Mouse (Mus musculus) liver, embryonic 13.5 days (tissue): ENCODE results near the gene Abcf3. TPM values are rescaled to one million over a fixed set of nuclear protein-coding genes. Genes with fewer than 3 reads are reported as not detected.

Source experiments
- ATAC-seq: fragments of 200-750 bp; cut with Nextera tagmentation; 2 replicates; pipeline ENCODE4 v1.8.0; 2017; ENCODE audit warnings: low read depth, mild to moderate bottlenecking, moderate number of reproducible peaks, moderate library complexity
- DNase-seq: peaks from one replicate; pipeline ENCODE4 v3.0.0; 2022
- H3K27ac ChIP-seq: fragments of 300-500 bp; sonication (generic); 2 replicates; pipeline ENCODE4 v1.5.1; 2015; ENCODE audit warnings: moderate library complexity, mild to moderate bottlenecking, inconsistent platforms
- H3K27me3 ChIP-seq: fragments of 300-500 bp; sonication (generic); 2 replicates; pipeline ENCODE4 v1.6.1; 2015; ENCODE audit warnings: mild to moderate bottlenecking, inconsistent platforms
- H3K36me3 ChIP-seq: fragments of 300-500 bp; sonication (generic); 2 replicates; pipeline ENCODE4 v1.6.1; 2015; ENCODE audit warnings: mild to moderate bottlenecking, inconsistent platforms
- H3K4me1 ChIP-seq: fragments of 300-500 bp; sonication (generic); replicated peaks from 2 replicates; pipeline ENCODE4 v1.6.1; 2015; ENCODE audit warnings: inconsistent platforms
- H3K4me2 ChIP-seq: fragments of 300-500 bp; sonication (generic); 2 replicates; pipeline ENCODE4 v1.6.1; 2015; ENCODE audit warnings: inconsistent platforms, mild to moderate bottlenecking, moderate library complexity
- H3K4me3 ChIP-seq: fragments of 300-500 bp; sonication (generic); replicated peaks from 2 replicates; pipeline ENCODE4 v1.5.1; 2015; ENCODE audit warnings: mild to moderate bottlenecking, inconsistent platforms
- H3K9ac ChIP-seq: fragments of 300-500 bp; sonication (generic); 2 replicates; pipeline ENCODE4 v1.6.1; 2015; ENCODE audit warnings: mild to moderate bottlenecking, inconsistent platforms
- H3K9me3 ChIP-seq: fragments of 300-500 bp; sonication (generic); replicated peaks from 2 replicates; pipeline ENCODE4 v1.6.1; 2016; ENCODE audit warnings: inconsistent platforms
- WGBS: fragments of 180-500 bp; shearing (Covaris S2); methylation state at CpG from one replicate; pipeline ENCODE4 v1.1.7; 2015; ENCODE audit not compliant: insufficient replicate concordance; 5-methylcytosine and 5-hydroxymethylcytosine counted together
- microRNA counts: library from miRNA; unstranded; fragments of <30 nt; microRNA quantifications from one replicate; lab custom pipeline; 2016
- microRNA-seq: library from miRNA; unstranded; fragments of <30 nt; microRNA quantifications from one replicate; pipeline ENCODE4, GENCODE M21; 2016
- polyA plus RNA-seq: library from polyadenylated mRNA; unstranded; fragments of >200 nt; fragmentation: Nextera tagmentation; extraction: Ambion mirVana; gene quantifications from 2 replicates; pipeline ENCODE4 v1.2.1, GENCODE M21; 2015

Gene Abcf3
- polyA plus RNA-seq, 1 experiment from 2014 or later, result 27.0 TPM

DNA sequence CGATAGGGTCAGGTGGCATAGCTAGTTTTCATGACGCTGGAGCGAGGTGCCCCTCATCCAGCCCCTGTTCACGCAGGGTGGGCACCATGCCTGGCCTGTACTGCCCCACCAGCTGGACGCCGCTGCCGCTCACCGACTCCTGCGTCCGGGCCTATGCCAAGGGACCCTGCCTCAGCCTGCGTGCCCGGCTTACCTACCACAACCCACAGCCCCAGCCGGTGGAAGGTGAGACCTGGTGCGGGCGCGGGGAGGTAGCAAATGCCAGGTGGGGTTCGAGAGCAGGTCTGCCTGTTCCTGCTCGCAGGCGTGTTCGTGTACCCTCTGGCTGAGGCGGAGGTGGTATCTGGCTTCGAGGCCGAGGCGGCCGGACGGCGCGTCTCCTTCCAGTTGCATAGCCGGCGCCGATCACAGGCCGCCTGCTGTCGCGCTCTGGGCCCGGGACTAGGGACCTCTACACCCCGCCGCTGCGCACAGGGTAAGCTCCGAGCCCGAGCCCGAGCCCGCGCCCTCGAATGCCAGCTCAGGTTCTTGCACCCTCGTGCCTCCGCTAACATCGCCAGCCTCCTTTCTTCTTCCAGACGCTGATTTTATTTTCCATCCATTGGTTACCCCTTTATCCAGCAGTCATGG lies 42.8 kb downstream of the Abcf3 start:
- Histone ChIP-seq H3K4me3 (peak overlapping the region; percentile 50), H3K4me2 (peak overlapping the region; percentile 71), H3K27me3 (peaks cover 80% of the 10 kb centered on the region), H3K27ac (no peak overlapping the region), H3K9ac (no peak overlapping the region), H3K36me3 (no peaks in the 10 kb centered on the region), H3K4me1 (peaks cover 50% of the 10 kb centered on the region), H3K9me3 (no peaks in the 10 kb centered on the region)
- WGBS, result 7% methylated on average over 48 of the region's 48 CpGs
- no peak for DNase-seq
- no peak for ATAC-seq

DNA sequence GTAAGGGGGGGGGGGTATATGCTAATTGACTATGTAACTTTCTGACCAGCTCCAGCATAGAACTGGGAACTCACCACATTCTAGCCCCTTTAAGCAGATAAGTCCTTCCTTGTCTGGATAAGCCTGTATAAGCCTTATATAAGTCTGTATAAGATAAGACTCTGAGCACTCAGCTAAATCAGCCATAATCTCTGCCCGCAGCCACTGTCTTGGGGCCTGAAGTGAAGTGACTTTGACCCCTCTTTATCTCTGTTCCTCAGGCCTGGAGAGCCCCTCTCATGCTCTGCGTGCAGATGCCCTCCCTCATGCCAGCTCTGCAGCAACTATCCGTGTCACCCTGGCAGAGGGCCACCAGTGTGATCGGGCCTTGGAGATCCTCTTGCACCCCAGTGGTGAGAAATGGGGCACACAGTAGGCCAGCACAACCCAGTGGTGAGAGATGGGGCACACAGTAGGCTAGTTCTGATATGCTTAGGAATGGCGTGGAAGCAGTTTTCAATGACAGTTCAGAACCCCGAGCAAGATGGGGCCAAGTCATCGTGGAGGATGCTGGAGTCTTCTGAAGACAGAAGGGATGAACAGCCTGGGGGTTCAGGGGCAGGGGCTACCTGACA lies 46.8 kb downstream of the Abcf3 start:
- DNase-seq (peak; percentile 71), ATAC-seq (peak; percentile 90)
- peaks cover 47% of the 10 kb centered on the region for H3K27me3 ChIP-seq
- peak overlapping the region; percentile 30; the same call in 1 of the 2 replicates for H3K9ac ChIP-seq
- peak overlapping the region; percentile 50 for H3K4me2 ChIP-seq
- H3K9me3 ChIP-seq, result no peaks in the 10 kb centered on the region
- peaks cover 54% of the 10 kb centered on the region for H3K4me1 ChIP-seq
- no peak overlapping the region for H3K4me3 ChIP-seq
- H3K36me3 ChIP-seq, result no peaks in the 10 kb centered on the region
- 29% methylated on average over 7 of the region's 7 CpGs for WGBS
- H3K27ac ChIP-seq, result peak overlapping the region; percentile 35; the same call in 1 of the 2 replicates

DNA sequence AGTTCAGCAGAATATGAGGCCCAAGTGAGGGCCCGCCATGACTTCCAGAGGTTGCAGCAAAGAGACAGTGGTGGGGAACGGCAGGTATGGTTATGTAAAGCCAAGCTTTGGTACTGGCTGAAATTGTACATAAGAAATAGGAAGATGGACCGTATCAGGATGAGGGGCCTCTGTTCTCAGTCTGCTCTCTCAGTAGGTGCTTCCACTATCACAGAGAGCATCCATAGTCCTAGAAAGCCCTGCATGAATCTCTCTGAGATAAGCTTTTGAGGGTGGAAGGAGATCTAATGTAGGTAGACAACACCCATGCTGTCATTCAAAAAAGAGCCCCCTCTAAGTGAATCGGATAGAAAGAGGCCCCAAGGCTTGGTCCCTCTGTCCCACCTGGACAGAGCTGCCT lies 47.4 kb downstream of the Abcf3 start:
- WGBS, result 41% methylated on average over 4 of the region's 4 CpGs
- Histone ChIP-seq H3K36me3 (no peaks in the 10 kb centered on the region), H3K4me3 (no peak overlapping the region), H3K4me2 (peak overlapping the region; percentile 50), H3K27me3 (peaks cover 42% of the 10 kb centered on the region), H3K4me1 (peaks cover 48% of the 10 kb centered on the region), H3K27ac (peak overlapping the region; percentile 35; the same call in 1 of the 2 replicates), H3K9me3 (no peaks in the 10 kb centered on the region), H3K9ac (peak overlapping the region; percentile 30; the same call in 1 of the 2 replicates)
- DNase-seq (no peak), ATAC-seq (peak; percentile 51)

DNA sequence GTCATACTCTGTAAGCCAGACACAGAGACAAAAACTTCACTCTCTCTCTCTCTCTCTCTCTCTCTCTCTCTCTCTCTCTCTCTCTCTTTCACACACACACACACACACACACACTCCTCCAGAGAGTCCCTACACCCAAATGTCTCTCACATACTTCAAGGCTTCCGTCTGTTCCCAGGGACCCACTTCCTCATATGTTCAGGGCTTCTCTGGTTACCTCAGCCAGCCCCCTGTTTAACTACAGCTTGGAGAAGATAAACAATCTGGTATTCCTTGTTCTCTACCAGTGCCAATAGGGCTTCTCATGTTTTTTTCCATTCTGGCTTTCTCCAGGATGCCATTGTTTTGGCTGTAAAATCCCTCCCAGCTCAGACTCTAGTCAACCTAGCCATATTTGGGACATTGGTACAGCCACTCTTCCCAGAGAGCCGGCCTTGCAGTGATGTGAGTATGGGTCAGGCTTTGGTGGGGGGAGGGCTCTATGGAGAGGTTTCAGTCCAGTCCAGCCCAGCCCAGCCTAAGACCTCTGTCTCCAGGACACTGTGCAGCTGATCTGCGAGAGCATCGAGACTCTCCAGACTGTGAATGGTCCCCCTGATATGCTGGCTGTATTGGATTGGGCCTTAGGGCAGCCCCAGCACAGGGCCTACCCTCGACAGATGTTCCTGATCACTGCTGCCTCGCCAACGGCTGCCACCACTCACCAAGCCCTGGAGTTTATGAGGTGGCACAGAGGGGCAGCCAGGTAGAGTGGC lies 48.5 kb downstream of the Abcf3 start:
- Histone ChIP-seq H3K4me3 (no peak overlapping the region), H3K9me3 (no peaks in the 10 kb centered on the region), H3K4me2 (no peak overlapping the region), H3K27me3 (peaks cover 31% of the 10 kb centered on the region), H3K4me1 (peaks cover 41% of the 10 kb centered on the region), H3K9ac (no peak overlapping the region), H3K27ac (no peak overlapping the region), H3K36me3 (no peaks in the 10 kb centered on the region)
- no peak for DNase-seq
- peak; percentile 24 for ATAC-seq
- WGBS, result 55% methylated on average over 7 of the region's 7 CpGs

DNA sequence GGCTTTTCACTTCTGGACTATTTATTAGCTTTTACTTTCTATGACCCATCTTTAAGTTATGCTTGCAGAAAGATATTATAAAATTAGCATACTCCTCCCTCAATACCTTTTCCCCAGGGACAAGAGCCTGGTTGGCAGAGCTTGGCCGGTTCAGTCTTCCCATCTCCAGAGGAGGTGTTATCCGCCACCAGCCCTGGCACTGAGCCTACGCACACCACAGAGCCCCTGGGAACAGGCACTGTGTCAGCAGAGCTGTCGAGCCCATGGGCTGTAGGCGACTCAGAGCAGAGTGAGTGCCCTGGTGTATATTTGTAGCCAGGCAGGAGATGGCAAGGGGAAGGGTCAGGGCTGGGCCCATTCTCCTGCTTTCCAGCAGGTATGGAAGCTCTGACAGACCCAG lies 52.1 kb downstream of the Abcf3 start:
- 67% methylated on average over 5 of the region's 5 CpGs for WGBS
- DNase-seq (no peak), ATAC-seq (no peak)
- Histone ChIP-seq H3K4me3 (no peak overlapping the region), H3K4me2 (no peak overlapping the region), H3K36me3 (peaks cover 14% of the 10 kb centered on the region), H3K27ac (no peak overlapping the region), H3K9ac (no peak overlapping the region), H3K27me3 (peaks cover 3% of the 10 kb centered on the region; the same call in 1 of the 2 replicates), H3K4me1 (peaks cover 20% of the 10 kb centered on the region), H3K9me3 (no peaks in the 10 kb centered on the region)

DNA sequence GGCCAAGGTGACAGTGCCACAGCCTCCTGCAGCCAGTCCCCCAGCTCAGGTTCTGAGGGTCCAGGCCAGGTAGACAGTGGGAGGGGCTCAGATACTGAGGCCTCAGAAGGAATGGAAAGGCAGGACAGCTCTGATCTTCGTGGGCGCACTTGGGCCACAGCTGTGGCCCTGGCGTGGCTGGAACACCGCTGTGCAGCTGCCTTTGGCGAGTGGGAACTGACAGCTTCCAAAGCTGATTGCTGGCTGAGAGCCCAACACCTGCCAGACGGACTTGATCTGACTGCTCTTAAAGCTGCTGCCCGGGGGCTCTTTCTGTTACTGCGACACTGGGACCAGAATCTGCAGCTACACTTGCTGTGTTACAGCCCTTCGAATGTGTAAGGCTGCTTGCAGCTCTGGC lies 56.3 kb downstream of the Abcf3 start:
- no peak overlapping the region for H3K27ac ChIP-seq
- DNase-seq, result no peak
- WGBS, result 74% methylated on average over 9 of the region's 9 CpGs

DNA sequence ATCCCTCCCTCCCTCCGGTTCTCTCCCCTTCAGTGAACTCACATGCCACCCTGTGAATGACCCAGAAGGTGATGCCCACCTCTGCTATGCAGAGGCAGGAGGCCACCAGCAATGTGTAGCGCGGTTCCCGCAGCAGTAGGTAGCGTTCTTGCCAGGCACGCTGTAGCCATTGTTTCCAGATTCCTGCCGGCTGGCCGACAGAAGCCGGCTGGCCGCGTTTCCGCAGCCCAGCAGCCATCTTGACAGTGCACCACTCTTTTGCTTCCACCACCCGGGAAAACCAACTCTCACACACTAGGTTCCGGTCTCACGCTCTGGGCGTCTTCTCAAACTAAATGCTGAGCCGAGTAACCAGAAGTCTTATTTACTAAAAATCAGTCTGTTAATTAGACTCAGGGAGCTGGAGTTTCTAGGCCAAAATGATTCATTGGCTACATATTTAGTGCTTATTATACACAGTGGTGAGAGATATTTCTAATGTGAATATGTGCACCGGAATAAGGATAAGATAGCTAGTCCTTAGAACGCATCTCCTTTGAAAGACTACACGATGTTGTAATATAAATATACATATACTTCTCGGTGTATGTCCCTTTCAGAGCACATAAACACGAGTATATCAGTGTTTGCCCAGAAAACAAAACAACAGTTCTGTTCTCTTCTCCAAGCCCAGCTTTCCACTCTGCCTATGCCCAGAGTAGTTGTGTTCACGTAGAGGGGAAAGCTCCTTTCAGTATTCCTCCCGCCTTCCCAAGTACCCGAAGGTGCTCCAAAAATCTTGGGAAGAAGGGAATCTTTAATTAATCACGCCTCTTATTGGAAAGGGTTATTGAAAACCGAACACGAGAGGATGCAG lies 62.4 kb downstream of the Abcf3 start:
- Histone ChIP-seq H3K4me1 (peaks cover 35% of the 10 kb centered on the region), H3K9ac (peak overlapping the region; percentile 82), H3K4me2 (peak overlapping the region; percentile 92), H3K36me3 (peaks cover 37% of the 10 kb centered on the region), H3K27ac (peak overlapping the region; percentile 80), H3K4me3 (peak overlapping the region; percentile 78), H3K27me3 (no peaks in the 10 kb centered on the region), H3K9me3 (no peaks in the 10 kb centered on the region)
- DNase-seq, result peak; percentile 71
- WGBS, result under 1% methylated on average over 28 of the region's 28 CpGs
- peak; percentile 45 for ATAC-seq

More for the DNA sequence above, 56.3 kb downstream of the Abcf3 start:
- ATAC-seq, result no peak
- Histone ChIP-seq H3K9ac (no peak overlapping the region), H3K4me2 (no peak overlapping the region), H3K9me3 (no peaks in the 10 kb centered on the region), H3K4me3 (no peak overlapping the region), H3K4me1 (peaks cover 12% of the 10 kb centered on the region), H3K27me3 (peaks cover 3% of the 10 kb centered on the region; the same call in 1 of the 2 replicates), H3K36me3 (peaks cover 50% of the 10 kb centered on the region)

MicroRNAs within 50 kb of the gene (microRNA counts, 519-probe panel; counts per million panel counts)
- 4,597 counts per million, percentile 43 among the panel's probes with 10 or more counts for microRNA mmu-miR-1224 (lab: Ali Mortazavi, UCI)

Small RNA genes lying within 50 kb of the gene (microRNA-seq; reads per million reads assigned to microRNA genes)
- not detected for gene Mir1224

Other genes starting within 250 kb of the Abcf3 start
- gene Parl, start 246.2 kb upstream of the Abcf3 start, polyA plus RNA-seq, result 53.8 and 63.7 TPM in 2 replicates
- gene Cyp2ab1, start 223.2 kb upstream of the Abcf3 start, polyA plus RNA-seq, result not detected in 2 replicates
- gene Abcc5, start 122.2 kb upstream of the Abcf3 start, polyA plus RNA-seq, result 16.0 and 17.8 TPM in 2 replicates
- gene Eif2b5, start 49.8 kb upstream of the Abcf3 start, polyA plus RNA-seq, result 71.1 and 75.5 TPM in 2 replicates
- gene Dvl3, start 31.6 kb upstream of the Abcf3 start, polyA plus RNA-seq, result 3.7 and 4.8 TPM in 2 replicates
- 413 and 466 TPM in 2 replicates for gene Ap2m1, start 13.1 kb upstream of the Abcf3 start, polyA plus RNA-seq
- gene Vwa5b2, start 40.9 kb downstream of the Abcf3 start, polyA plus RNA-seq, result 0.21 and 0.23 TPM in 2 replicates
- 21.5 and 23.7 TPM in 2 replicates for gene Eef1akmt4, start 63.0 kb downstream of the Abcf3 start, polyA plus RNA-seq
- not detected in 2 replicates for gene Gm49333, start 63.0 kb downstream of the Abcf3 start, polyA plus RNA-seq
- 27.6 and 29.0 TPM in 2 replicates for gene Alg3, start 63.2 kb downstream of the Abcf3 start, polyA plus RNA-seq
- gene Camk2n2, start 72.7 kb downstream of the Abcf3 start, polyA plus RNA-seq, result 0.10 and 0.30 TPM in 2 replicates
- 0.20 and 0.39 TPM in 2 replicates for gene Ece2, start 81.3 kb downstream of the Abcf3 start, polyA plus RNA-seq
- gene Psmd2, start 103.1 kb downstream of the Abcf3 start, polyA plus RNA-seq, result 222 and 257 TPM in 2 replicates
- 99.1 and 114 TPM in 2 replicates for gene Eif4g1, start 119.7 kb downstream of the Abcf3 start, polyA plus RNA-seq
- 1.0 TPM in 2 replicates for gene Fam131a, start 144.7 kb downstream of the Abcf3 start, polyA plus RNA-seq
- 59.1 and 64.7 TPM in 2 replicates for gene Polr2h, start 169.1 kb downstream of the Abcf3 start, polyA plus RNA-seq
- gene Clcn2, start 169.2 kb downstream of the Abcf3 start, polyA plus RNA-seq, result 7.4 and 7.6 TPM in 2 replicates
- gene Chrd, start 184.6 kb downstream of the Abcf3 start, polyA plus RNA-seq, result 0.31 and 0.38 TPM in 2 replicates
- gene Thpo, start 185.9 kb downstream of the Abcf3 start, polyA plus RNA-seq, result 3.2 and 4.0 TPM in 2 replicates